Mouse (Mus musculus) heart, postnatal 0 days (tissue): ENCODE data around the gene Ppa1. TPM values are rescaled to one million over a fixed set of nuclear protein-coding genes. Genes with fewer than 3 reads are reported as not detected.
A peak's percentile ranks its signal among the peaks of the same experiment; 100 is the strongest.

Source experiments
- ATAC-seq: fragments of 200-750 bp; cut with Nextera tagmentation; 2 replicates; pipeline ENCODE4 v1.8.0; 2017; ENCODE audit warnings: low read depth, moderate number of reproducible peaks, moderate library complexity; ENCODE audit not compliant: insufficient read depth
- DNase-seq: peaks from one replicate; pipeline ENCODE4 v3.0.0-alpha.2; 2016; ENCODE audit warnings: low spot score
- H3K27ac ChIP-seq: fragments of 300-500 bp; sonication (generic); 2 replicates; pipeline ENCODE4 v1.5.1; 2014; ENCODE audit warnings: low read depth, mild to moderate bottlenecking
- H3K27me3 ChIP-seq: fragments of 300-500 bp; sonication (generic); 2 replicates; pipeline ENCODE4 v1.6.1; 2014; ENCODE audit warnings: low read length, mixed read lengths; ENCODE audit not compliant: control insufficient read depth, insufficient read depth
- H3K36me3 ChIP-seq: fragments of 300-500 bp; sonication (generic); replicated peaks from 2 replicates; pipeline ENCODE4 v1.6.1; 2014; ENCODE audit warnings: low read length, mixed read lengths; ENCODE audit not compliant: control insufficient read depth, insufficient read depth
- H3K4me1 ChIP-seq: fragments of 300-500 bp; sonication (generic); 2 replicates; pipeline ENCODE4 v1.6.1; 2014; ENCODE audit warnings: antibody characterized with exemption; ENCODE audit not compliant: control insufficient read depth, insufficient read depth
- H3K4me2 ChIP-seq: fragments of 300-500 bp; sonication (generic); 2 replicates; pipeline ENCODE4 v1.6.1; 2014; ENCODE audit warnings: low read depth, mild to moderate bottlenecking, low read length, moderate library complexity
- H3K4me3 ChIP-seq: fragments of 300-500 bp; sonication (generic); 2 replicates; pipeline ENCODE4 v1.5.1; 2014; ENCODE audit warnings: low read depth, low read length
- H3K9ac ChIP-seq: fragments of 300-500 bp; sonication (generic); replicated peaks from 2 replicates; pipeline ENCODE4 v1.6.1; 2014; ENCODE audit warnings: low read depth, low read length, mixed read lengths
- H3K9me3 ChIP-seq: fragments of 300-500 bp; sonication (generic); replicated peaks from 2 replicates; pipeline ENCODE4 v1.6.1; 2016; ENCODE audit warnings: low read length; ENCODE audit not compliant: control insufficient read depth
- CTCF ChIP-seq: IDR thresholded peaks from 2 replicates; pipeline ENCODE4 v1.5.1; 2016; ENCODE audit warnings: antibody characterized with exemption, control low read depth, low read depth
- EP300 ChIP-seq: IDR thresholded peaks from 2 replicates; pipeline ENCODE4 v1.6.1; 2016; ENCODE audit warnings: antibody characterized with exemption, low read depth
- WGBS: fragments of 180-500 bp; shearing (Covaris S2); extraction: QIAGEN DNeasy Blood & Tissue Kit; methylation state at CpG from one replicate; pipeline ENCODE4 v1.1.7; 2014; 5-methylcytosine and 5-hydroxymethylcytosine counted together
- polyA plus RNA-seq: library from polyadenylated mRNA; unstranded; fragments of >200 nt; fragmentation: Nextera tagmentation; extraction: Ambion mirVana; gene quantifications from 2 replicates; pipeline ENCODE4 v1.2.1, GENCODE M21; 2015
- total RNA-seq: library from RNA; depleted of rRNA; stranded (reverse); fragments of >200 nt; gene quantifications from 2 replicates; pipeline ENCODE4 v1.2.3, GENCODE M21; 2014; ENCODE audit warnings: low replicate concordance

The Ppa1 gene
- total and polyA plus RNA-seq, 2 experiments from 2014 or later, result 35.5 to 53.0 TPM

DNA sequence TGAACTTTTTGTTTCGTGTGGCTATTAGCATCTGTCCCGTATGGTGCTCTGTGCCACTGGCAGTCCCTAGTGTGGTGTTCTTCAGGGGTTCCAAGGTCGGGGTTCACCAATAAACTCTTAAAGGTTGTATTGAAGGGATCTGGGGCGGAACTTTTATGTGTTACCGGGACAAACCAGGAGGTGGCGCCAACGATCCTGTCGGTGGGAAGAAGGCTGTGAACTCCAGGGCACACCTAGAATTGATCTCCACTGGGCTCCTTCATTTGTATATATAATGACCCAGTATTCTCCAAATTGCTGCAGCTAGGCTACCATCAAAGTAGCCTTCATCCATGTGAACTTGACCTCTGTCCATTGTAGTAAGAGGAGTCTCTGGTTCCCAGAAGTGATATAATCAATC is 42.5 kb upstream of the Ppa1 start:
- ATAC-seq, result peak; percentile 22; the same call in 1 of the 2 replicates

DNA sequence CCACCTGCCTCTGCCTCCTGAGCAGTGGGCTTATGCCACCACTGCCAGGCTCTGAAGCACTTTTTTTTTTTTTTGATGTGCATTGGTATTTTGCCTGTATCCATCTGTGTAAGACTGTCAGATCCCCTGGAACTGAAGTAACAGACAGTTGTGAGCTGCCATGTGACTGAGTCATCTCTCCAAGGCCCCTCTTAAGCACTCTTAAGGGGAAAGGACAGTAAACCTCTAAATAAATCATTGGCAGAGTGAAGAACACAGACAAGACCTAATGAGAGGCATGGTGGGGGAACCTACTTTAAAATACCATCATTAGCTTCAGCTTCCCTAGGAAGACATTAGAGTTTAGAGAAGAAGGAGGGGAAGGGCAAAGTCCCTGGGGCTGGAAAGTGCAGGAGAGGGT is 40.1 kb upstream of the Ppa1 start:
- no peaks in the 10 kb centered on the region for H3K36me3 ChIP-seq
- DNase-seq (no peak), ATAC-seq (no peak)
- no peak overlapping the region for H3K4me2 ChIP-seq
- no peak overlapping the region for H3K4me3 ChIP-seq
- 0 out of 2 replicates have a peak, but pooled peaks cover 3% of the 10 kb centered on the region for H3K27me3 ChIP-seq
- TF ChIP-seq EP300, result no peak
- TF ChIP-seq CTCF, result no peak
- H3K9me3 ChIP-seq, result no peaks in the 10 kb centered on the region
- no peak overlapping the region for H3K9ac ChIP-seq
- H3K27ac ChIP-seq, result no peak overlapping the region
- H3K4me1 ChIP-seq, result no peaks in the 10 kb centered on the region

More for the DNA sequence above, 42.5 kb upstream of the Ppa1 start:
- DNase-seq, result peak; percentile 47
- Histone ChIP-seq H3K4me2 (no peak overlapping the region), H3K4me3 (no peak overlapping the region), H3K27ac (no peak overlapping the region), H3K9ac (no peak overlapping the region), H3K4me1 (no peaks in the 10 kb centered on the region), H3K9me3 (no peaks in the 10 kb centered on the region), H3K36me3 (no peaks in the 10 kb centered on the region), H3K27me3 (0 out of 2 replicates have a peak, but pooled peaks cover 3% of the 10 kb centered on the region)
- peak; percentile 81 for TF ChIP-seq CTCF
- TF ChIP-seq EP300, result no peak
- 9% methylated on average over 8 of the region's 8 CpGs for WGBS

DNA sequence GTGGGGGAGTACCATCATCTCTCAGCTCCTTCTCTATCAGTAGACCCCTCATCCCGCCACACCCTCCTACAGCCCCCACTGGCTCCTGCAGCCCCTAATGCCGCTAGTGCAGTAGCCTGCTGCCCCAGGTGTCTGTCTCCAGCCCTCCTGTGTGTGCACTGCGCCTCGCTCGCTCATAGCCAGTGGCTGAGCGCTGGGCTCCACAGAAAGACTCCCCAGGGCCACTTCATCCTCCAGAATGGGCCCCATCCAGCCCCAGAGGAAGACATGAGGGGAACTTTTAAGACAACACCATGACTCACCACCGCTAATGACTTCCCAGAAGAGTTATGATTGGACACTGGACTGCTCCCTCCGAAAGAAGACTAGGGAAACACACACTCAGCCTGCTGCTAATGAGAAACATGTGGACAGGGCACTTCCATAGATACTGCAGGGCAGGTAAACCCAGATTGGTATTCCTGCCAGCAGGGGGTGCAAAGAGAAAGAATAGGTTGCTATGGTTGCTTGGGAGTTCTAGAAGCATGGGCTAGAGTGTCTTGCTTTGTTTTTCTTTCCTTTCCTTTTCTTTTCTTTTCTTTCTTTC is 37.6 kb upstream of the Ppa1 start:
- TF ChIP-seq CTCF, result peak; percentile 44
- TF ChIP-seq EP300, result no peak
- Histone ChIP-seq H3K9me3 (no peaks in the 10 kb centered on the region), H3K4me1 (no peaks in the 10 kb centered on the region), H3K4me2 (no peak overlapping the region), H3K9ac (no peak overlapping the region), H3K4me3 (no peak overlapping the region), H3K36me3 (no peaks in the 10 kb centered on the region), H3K27me3 (0 out of 2 replicates have a peak, but pooled peaks cover 3% of the 10 kb centered on the region), H3K27ac (no peak overlapping the region)
- DNase-seq (no peak), ATAC-seq (no peak)
- 52% methylated on average over 8 of the region's 8 CpGs for WGBS

DNA sequence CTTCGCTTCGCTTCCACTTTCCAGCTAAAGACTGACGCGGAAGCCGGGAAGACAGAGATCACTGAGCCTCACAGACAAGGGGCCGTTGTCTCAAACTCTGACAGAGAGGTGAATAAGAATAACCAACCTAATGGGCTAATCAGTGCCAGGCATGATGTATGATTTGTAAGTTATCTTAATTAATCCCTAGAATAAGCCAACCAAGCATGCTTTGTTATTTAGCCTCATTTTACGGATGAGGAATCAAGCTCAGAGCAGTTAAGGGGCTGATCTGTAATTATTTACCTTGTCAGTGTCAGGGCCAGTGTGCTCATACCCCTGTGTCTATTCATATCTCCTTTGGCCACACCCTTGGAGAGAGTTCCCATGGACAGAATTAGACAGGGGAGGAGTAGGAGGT is 34.0 kb upstream of the Ppa1 start:
- Histone ChIP-seq H3K4me3 (no peak overlapping the region), H3K4me1 (no peaks in the 10 kb centered on the region), H3K36me3 (no peaks in the 10 kb centered on the region), H3K27ac (no peak overlapping the region), H3K4me2 (no peak overlapping the region), H3K9ac (no peak overlapping the region), H3K27me3 (no peaks in the 10 kb centered on the region), H3K9me3 (no peaks in the 10 kb centered on the region)
- no peak for TF ChIP-seq CTCF
- no peak for TF ChIP-seq EP300
- WGBS, result 91% methylated on average over 7 of the region's 7 CpGs
- no peak for ATAC-seq
- DNase-seq, result no peak

DNA sequence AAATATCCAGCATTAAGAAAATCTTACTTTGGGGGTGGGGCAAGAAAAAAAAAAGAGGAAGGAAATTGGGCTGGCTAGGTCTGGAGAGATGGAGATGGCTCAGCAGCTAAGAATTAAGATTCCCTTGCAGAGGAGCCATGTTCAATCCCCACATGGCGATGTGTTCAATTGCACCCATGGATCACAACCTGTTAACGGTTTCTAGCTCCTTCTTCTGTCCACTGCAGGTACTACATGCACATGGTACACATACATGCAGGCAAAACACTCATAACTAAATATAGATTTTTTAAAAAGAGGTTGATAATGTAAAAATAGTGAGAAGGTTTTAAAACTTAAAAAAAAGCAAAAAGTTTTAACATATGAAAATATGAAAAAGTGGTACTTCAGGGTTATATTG is 29.8 kb upstream of the Ppa1 start:
- H3K9me3 ChIP-seq, result no peaks in the 10 kb centered on the region
- H3K9ac ChIP-seq, result no peak overlapping the region
- H3K27ac ChIP-seq, result no peak overlapping the region
- ATAC-seq, result no peak
- DNase-seq, result no peak
- no peaks in the 10 kb centered on the region for H3K4me1 ChIP-seq
- no peak overlapping the region for H3K4me3 ChIP-seq
- no peak for TF ChIP-seq EP300
- TF ChIP-seq CTCF, result no peak
- H3K27me3 ChIP-seq, result no peaks in the 10 kb centered on the region
- H3K4me2 ChIP-seq, result no peak overlapping the region
- WGBS, result 84% methylated on average over 2 of the region's 2 CpGs
- no peaks in the 10 kb centered on the region for H3K36me3 ChIP-seq

DNA sequence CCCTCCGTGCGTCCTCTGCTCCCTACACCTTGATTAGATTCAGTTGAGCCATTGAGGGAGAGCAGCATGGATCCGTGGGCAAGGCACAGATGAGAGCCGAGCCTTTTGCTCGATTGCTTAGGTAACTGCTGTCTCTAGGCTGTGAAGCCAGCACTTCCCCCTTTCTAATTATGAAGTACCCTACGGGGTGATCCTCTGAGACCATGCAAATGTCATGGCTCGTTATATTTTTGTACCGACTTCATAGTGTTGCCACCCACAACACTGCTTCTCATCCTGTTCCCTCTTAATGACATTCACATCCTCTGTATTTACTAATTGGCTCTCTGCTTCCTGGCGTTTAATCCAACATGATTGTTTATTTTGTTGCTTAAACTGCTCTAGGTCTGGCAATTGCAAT is 26.7 kb upstream of the Ppa1 start:
- TF ChIP-seq CTCF (no peak), EP300 (no peak)
- WGBS, result 60% methylated on average over 9 of the region's 9 CpGs
- no peak for ATAC-seq
- no peak overlapping the region for H3K4me3 ChIP-seq
- peaks cover 20% of the 10 kb centered on the region for H3K27me3 ChIP-seq
- H3K4me1 ChIP-seq, result peaks cover 10% of the 10 kb centered on the region; the same call in 1 of the 2 replicates
- H3K9ac ChIP-seq, result no peak overlapping the region
- no peaks in the 10 kb centered on the region for H3K9me3 ChIP-seq
- H3K36me3 ChIP-seq, result no peaks in the 10 kb centered on the region
- no peak overlapping the region for H3K4me2 ChIP-seq
- DNase-seq, result no peak
- H3K27ac ChIP-seq, result no peak overlapping the region
